Mouse (Mus musculus) cerebellum, adult 2 months (tissue): ENCODE measurements around the gene Stx8.

ENCODE experiments used
- CTCF ChIP-seq: fragments of 200-500 bp; IDR thresholded peaks from 2 replicates; pipeline ENCODE4 v1.5.1; 2011; ENCODE audit warnings: low read depth, mild to moderate bottlenecking, control low read depth, low read length, moderate library complexity, borderline replicate concordance; ENCODE audit not compliant: insufficient read depth
- POLR2A ChIP-seq: fragments of 200-500 bp; IDR thresholded peaks from 2 replicates; pipeline ENCODE4 v1.6.1; 2011; ENCODE audit warnings: low read length, control low read depth, borderline replicate concordance; ENCODE audit not compliant: insufficient read depth

- no peak for TF ChIP-seq CTCF
- TF ChIP-seq POLR2A = no peak
Measured at GRCm38 (mm10) chr11:68197471-68197870, 231.5 kb downstream of the Stx8 start.
